Mouse (Mus musculus) MEL (cell line): ENCODE data around the gene Crim1. TPM values are rescaled to one million over a fixed set of nuclear protein-coding genes. Genes with fewer than 3 reads are reported as not detected.

Experiments
- DNase-seq: peaks from one replicate; pipeline ENCODE4 v3.0.0; 2011; ENCODE audit warnings: low read depth, low spot score
- H3K27ac ChIP-seq: 2 replicates; pipeline ENCODE4 v1.5.1; 2012; ENCODE audit warnings: low read depth, mild to moderate bottlenecking, control low read depth, low read length, moderate library complexity; ENCODE audit not compliant: control insufficient read depth
- H3K27me3 ChIP-seq, 2 experiments: fragments of 150-350 bp in 1 of 2; sonication (generic) in 1 of 2; 2 replicates each; pipeline ENCODE4 v1.6.1; 2012; ENCODE audit warnings: low read length in 2 of 2, mild to moderate bottlenecking in 2 of 2, improper control_type of control experiment in 1 of 2, moderate library complexity in 1 of 2; ENCODE audit not compliant: insufficient read depth in 2 of 2, control insufficient read depth in 1 of 2
- H3K36me3 ChIP-seq, 2 experiments: 2 replicates each; pipeline ENCODE4 v1.6.1; 2012 to 2014; ENCODE audit warnings: low read length in 2 of 2, improper control_type of control experiment in 1 of 2, inconsistent platforms in 1 of 2, mild to moderate bottlenecking in 1 of 2; ENCODE audit not compliant: insufficient read depth in 2 of 2, control insufficient read depth in 1 of 2
- H3K4me1 ChIP-seq, 2 experiments: fragments of 150-350 bp in 1 of 2; sonication (generic) in 1 of 2; 2 replicates each; pipeline ENCODE4 v1.6.1; 2012; ENCODE audit warnings: low read length in 2 of 2, improper control_type of control experiment in 1 of 2, mild to moderate bottlenecking in 1 of 2; ENCODE audit not compliant: insufficient read depth in 2 of 2, control insufficient read depth in 1 of 2
- H3K4me3 ChIP-seq, 2 experiments: fragments of 150-350 bp in 1 of 2; sonication (generic) in 1 of 2; 2 replicates each; pipeline ENCODE4 v1.5.1; 2012; ENCODE audit warnings: low read depth in 2 of 2, low read length in 2 of 2, mild to moderate bottlenecking in 2 of 2, moderate library complexity in 2 of 2, control low read depth in 1 of 2, improper control_type of control experiment in 1 of 2; ENCODE audit not compliant: control insufficient read depth in 1 of 2, insufficient read depth in 1 of 2
- H3K79me2 ChIP-seq: 2 replicates; pipeline ENCODE4 v1.6.1; 2012; ENCODE audit warnings: mild to moderate bottlenecking, low read length, moderate library complexity; ENCODE audit not compliant: control insufficient read depth, poor library complexity, insufficient read depth
- H3K9ac ChIP-seq: 2 replicates; pipeline ENCODE4 v1.6.1; 2012; ENCODE audit warnings: low read depth, mild to moderate bottlenecking, control low read depth, low read length, moderate library complexity; ENCODE audit not compliant: control insufficient read depth, poor library complexity, severe bottlenecking
- H3K9me3 ChIP-seq: fragments of 150-350 bp; sonication (generic); replicated peaks from 2 replicates; pipeline ENCODE4 v1.6.1; 2012; ENCODE audit warnings: mild to moderate bottlenecking, low read length, improper control_type of control experiment, moderate library complexity; ENCODE audit not compliant: insufficient read depth
- E2F4 ChIP-seq: IDR thresholded peaks from 2 replicates; pipeline ENCODE4 v1.6.1; 2011; ENCODE audit warnings: low read depth, low read length, improper control_type of control experiment, borderline replicate concordance
- EP300 ChIP-seq, 2 experiments: IDR thresholded peaks; 2 replicates each; pipeline ENCODE4 v1.6.1; 2011; ENCODE audit warnings: improper control_type of control experiment in 2 of 2, low read length in 2 of 2, low read depth in 1 of 2, mild to moderate bottlenecking in 1 of 2
- ETS1 ChIP-seq: IDR thresholded peaks from 2 replicates; pipeline ENCODE4 v1.6.1; 2012; ENCODE audit warnings: low read depth, mild to moderate bottlenecking, inconsistent platforms, low read length, improper control_type of control experiment, moderate library complexity
- GABPA ChIP-seq: IDR thresholded peaks from 2 replicates; pipeline ENCODE4 v1.6.1; 2012; ENCODE audit warnings: low read depth, mild to moderate bottlenecking, inconsistent platforms, low read length, improper control_type of control experiment, moderate library complexity
- GATA1 ChIP-seq: IDR thresholded peaks from 2 replicates; pipeline ENCODE4 v1.6.1; 2011; ENCODE audit warnings: low read depth, low read length, improper control_type of control experiment
- MAFK ChIP-seq: IDR thresholded peaks from 2 replicates; pipeline ENCODE4 v1.6.1; 2011; ENCODE audit warnings: low read depth, mild to moderate bottlenecking, low read length, improper control_type of control experiment, borderline replicate concordance
- MAX ChIP-seq: IDR thresholded peaks from 2 replicates; pipeline ENCODE4 v1.6.1; 2011; ENCODE audit warnings: low read length, improper control_type of control experiment
- MXI1 ChIP-seq: IDR thresholded peaks from 2 replicates; pipeline ENCODE4 v1.6.1; 2011; ENCODE audit warnings: mild to moderate bottlenecking, low read depth, low read length, improper control_type of control experiment
- MYB ChIP-seq: IDR thresholded peaks from 2 replicates; pipeline ENCODE4 v1.6.1; 2011; ENCODE audit warnings: mild to moderate bottlenecking, low read depth, low read length, improper control_type of control experiment
- POLR2AphosphoS5 ChIP-seq: IDR thresholded peaks from 2 replicates; pipeline ENCODE4 v1.6.1; 2012; ENCODE audit warnings: low read depth, borderline replicate concordance, mild to moderate bottlenecking, inconsistent platforms, low read length, moderate library complexity, mixed read lengths
- RAD21 ChIP-seq: IDR thresholded peaks from 2 replicates; pipeline ENCODE4 v1.6.1; 2011; ENCODE audit warnings: mild to moderate bottlenecking, low read depth, low read length, improper control_type of control experiment
- RCOR1 ChIP-seq: IDR thresholded peaks from 2 replicates; pipeline ENCODE4 v1.6.1; 2012; ENCODE audit warnings: low read depth, mild to moderate bottlenecking, inconsistent platforms, low read length, improper control_type of control experiment
- SIN3A ChIP-seq: IDR thresholded peaks from 2 replicates; pipeline ENCODE4 v1.6.1; 2012; ENCODE audit warnings: low read length, improper control_type of control experiment, inconsistent platforms
- TCF12 ChIP-seq: IDR thresholded peaks from 2 replicates; pipeline ENCODE4 v1.6.1; 2014; ENCODE audit warnings: low read depth, mild to moderate bottlenecking, inconsistent platforms, low read length, improper control_type of control experiment, moderate library complexity
- UBTF ChIP-seq: IDR thresholded peaks from 2 replicates; pipeline ENCODE4 v1.6.1; 2012; ENCODE audit warnings: low read depth, mild to moderate bottlenecking, inconsistent platforms, low read length, improper control_type of control experiment, moderate library complexity, borderline replicate concordance; ENCODE audit not compliant: insufficient read depth
- USF1 ChIP-seq: IDR thresholded peaks from 2 replicates; pipeline ENCODE4 v1.6.1; 2014; ENCODE audit warnings: low read depth, mild to moderate bottlenecking, inconsistent platforms, low read length, improper control_type of control experiment, moderate library complexity
- USF2 ChIP-seq, 2 experiments: IDR thresholded peaks; 2 replicates each; pipeline ENCODE4 v1.6.1; 2011 to 2012; ENCODE audit warnings: improper control_type of control experiment in 2 of 2, low read length in 2 of 2, borderline replicate concordance in 1 of 2, inconsistent platforms in 1 of 2, low read depth in 1 of 2, mild to moderate bottlenecking in 1 of 2; ENCODE audit not compliant: insufficient read depth in 1 of 2
- ZKSCAN1 ChIP-seq: IDR thresholded peaks from 2 replicates; pipeline ENCODE4 v1.6.1; 2012; ENCODE audit warnings: low read depth, mild to moderate bottlenecking, inconsistent platforms, low read length, improper control_type of control experiment, moderate library complexity
- ZMIZ1 ChIP-seq: IDR thresholded peaks from 2 replicates; pipeline ENCODE4 v1.6.1; 2012; ENCODE audit warnings: low read depth, mild to moderate bottlenecking, inconsistent platforms, low read length, improper control_type of control experiment, moderate library complexity
- polyA plus RNA-seq, 2 experiments: library from polyadenylated mRNA; stranded (reverse) in 1 of 2; unstranded in 1 of 2; fragments of >175 nt in 1 of 2; fragments of >200 nt in 1 of 2; gene quantifications; 2 replicates each; pipeline versions ENCODE4 v1.2.1 to v1.2.4; 2012; ENCODE audit warnings: low replicate concordance in 2 of 2, low read depth in 1 of 2; ENCODE audit not compliant: insufficient read length in 2 of 2, insufficient read depth in 1 of 2, missing spikeins in 1 of 2
- total RNA-seq: library from RNA; depleted of rRNA; stranded (reverse); fragments of 300-350 nt; gene quantifications from 2 replicates; pipeline ENCODE4 v1.2.3, GENCODE M21; 2012

Crim1 gene
- total and polyA plus RNA-seq, 3 experiments, result not detected

GRCm38 (mm10) chr17:78303053-78303452 is 103.0 kb downstream of the Crim1 start:
- peaks cover 0 to 7% of the 10 kb centered on the region in 2 experiments; a peak in 2 of 4 replicates for H3K36me3 ChIP-seq
- peak overlapping the region in 1 of 2 experiments; percentile 37; a peak in 1 of 4 replicates for H3K4me3 ChIP-seq
- no peak overlapping the region for H3K9ac ChIP-seq
- H3K79me2 ChIP-seq, result no peaks in the 10 kb centered on the region
- TF ChIP-seq POLR2AphosphoS5 (no peak), E2F4 (no peak), RAD21 (no peak), MXI1 (peak; percentile 44), GABPA (peak; percentile 48; the same call in 1 of the 2 replicates), RCOR1 (0 out of 2 replicates have a peak, but pooled peaks have one; percentile 55), GATA1 (peak; percentile 61), ZKSCAN1 (no peak), SIN3A (peak; percentile 53), EP300 (IDR thresholded peaks at IDR 0.05; ENCODE audit: low read depth in 1 of 2, low read length in 2 of 2) (peak; percentile 78 to 82), MAX (no peak), ETS1 (peak; percentile 65; the same call in 1 of the 2 replicates), TCF12 (peak; percentile 74), MAFK (0 out of 2 replicates have a peak, but pooled peaks have one; percentile 9), MYB (peak; percentile 30; the same call in 1 of the 2 replicates), USF1 (no peak)
- DNase-seq, result peak; percentile 60
- peaks cover 7 to 11% of the 10 kb centered on the region in 2 experiments for H3K4me1 ChIP-seq
- H3K27ac ChIP-seq, result peak overlapping the region; percentile 21; the same call in 1 of the 2 replicates
- H3K9me3 ChIP-seq, result no peaks in the 10 kb centered on the region
- H3K27me3 ChIP-seq, result no peaks in the 10 kb centered on the region

- Histone ChIP-seq H3K9ac (no peak overlapping the region), H3K27me3 (no peaks in the 10 kb centered on the region), H3K36me3 (peaks cover 0 to 7% of the 10 kb centered on the region in 2 experiments; a peak in 2 of 4 replicates), H3K27ac (no peak overlapping the region), H3K4me1 (peaks cover 6 to 7% of the 10 kb centered on the region in 2 experiments), H3K9me3 (no peaks in the 10 kb centered on the region), H3K79me2 (no peaks in the 10 kb centered on the region), H3K4me3 (no peak overlapping the region)
- TF ChIP-seq SIN3A, result no peak
- TF ChIP-seq TCF12, result no peak
- TF ChIP-seq USF2 (IDR thresholded peaks at IDR 0.05; ENCODE audit: borderline replicate concordance in 1 of 2, insufficient read depth in 1 of 2, low read depth in 1 of 2, low read length in 2 of 2), result no peak
- TF ChIP-seq ZMIZ1, result no peak
- no peak for TF ChIP-seq UBTF
- DNase-seq, result no peak
Observed at GRCm38 (mm10) chr17:78304059-78304458, 104.0 kb downstream of the Crim1 start.
